Mouse (Mus musculus) kidney, postnatal 0 days (tissue): ENCODE data around the gene H2afb1. TPM values are rescaled to one million over a fixed set of nuclear protein-coding genes. Genes with fewer than 3 reads are reported as not detected.
"Not testable (repeated sequence)": the region's sequence is repeated elsewhere in the genome, so short reads cannot be mapped to it uniquely, and the experiment has no call there.

Experiments used
- ATAC-seq: fragments of 200-750 bp; cut with Nextera tagmentation; replicated peaks from 2 replicates; pipeline ENCODE4 v1.8.0; 2017; ENCODE audit warnings: low read depth, moderate number of reproducible peaks, moderate TSS enrichment, moderate library complexity; ENCODE audit not compliant: low FRiP score
- DNase-seq: peaks from one replicate; pipeline ENCODE4 v3.0.0-alpha.2; 2016; ENCODE audit warnings: low spot score
- H3K27ac ChIP-seq: fragments of 300-500 bp; sonication (generic); 2 replicates; pipeline ENCODE4 v1.5.1; 2014; ENCODE audit warnings: mild to moderate bottlenecking
- H3K27me3 ChIP-seq: fragments of 300-500 bp; sonication (generic); 2 replicates; pipeline ENCODE4 v1.6.1; 2014; ENCODE audit warnings: low read length, mixed read lengths; ENCODE audit not compliant: insufficient read depth
- H3K36me3 ChIP-seq: fragments of 300-500 bp; sonication (generic); 2 replicates; pipeline ENCODE4 v1.6.1; 2014; ENCODE audit warnings: low read length, mixed read lengths; ENCODE audit not compliant: insufficient read depth
- H3K4me1 ChIP-seq: fragments of 300-500 bp; sonication (generic); replicated peaks from 2 replicates; pipeline ENCODE4 v1.6.1; 2014; ENCODE audit warnings: antibody characterized with exemption, low read length, mixed read lengths; ENCODE audit not compliant: insufficient read depth
- H3K4me2 ChIP-seq: fragments of 300-500 bp; sonication (generic); 2 replicates; pipeline ENCODE4 v1.6.1; 2014; ENCODE audit warnings: mild to moderate bottlenecking, low read length, moderate library complexity, mixed read lengths
- H3K4me3 ChIP-seq: fragments of 300-500 bp; sonication (generic); replicated peaks from 2 replicates; pipeline ENCODE4 v1.5.1; 2014; ENCODE audit warnings: low read depth, low read length
- H3K9ac ChIP-seq: fragments of 300-500 bp; sonication (generic); 2 replicates; pipeline ENCODE4 v1.6.1; 2014; ENCODE audit warnings: low read depth, low read length
- H3K9me3 ChIP-seq: fragments of 300-500 bp; sonication (generic); replicated peaks from 2 replicates; pipeline ENCODE4 v1.6.1; 2016; ENCODE audit warnings: low read length, inconsistent platforms, mixed read lengths
- CTCF ChIP-seq: IDR thresholded peaks from 2 replicates; pipeline ENCODE4 v1.5.1; 2016; ENCODE audit warnings: antibody characterized with exemption, low read depth, mild to moderate bottlenecking, moderate library complexity
- WGBS: fragments of 180-500 bp; shearing (Covaris S2); extraction: QIAGEN DNeasy Blood & Tissue Kit; methylation state at CpG from one replicate; pipeline ENCODE4 v1.1.7; 2014; 5-methylcytosine and 5-hydroxymethylcytosine counted together
- polyA plus RNA-seq: library from polyadenylated mRNA; unstranded; fragments of >200 nt; fragmentation: Nextera tagmentation; extraction: Ambion mirVana; gene quantifications from 2 replicates; pipeline ENCODE4 v1.2.1, GENCODE M21; 2015

H2afb1 gene
- not detected in 2 replicates for polyA plus RNA-seq

DNA sequence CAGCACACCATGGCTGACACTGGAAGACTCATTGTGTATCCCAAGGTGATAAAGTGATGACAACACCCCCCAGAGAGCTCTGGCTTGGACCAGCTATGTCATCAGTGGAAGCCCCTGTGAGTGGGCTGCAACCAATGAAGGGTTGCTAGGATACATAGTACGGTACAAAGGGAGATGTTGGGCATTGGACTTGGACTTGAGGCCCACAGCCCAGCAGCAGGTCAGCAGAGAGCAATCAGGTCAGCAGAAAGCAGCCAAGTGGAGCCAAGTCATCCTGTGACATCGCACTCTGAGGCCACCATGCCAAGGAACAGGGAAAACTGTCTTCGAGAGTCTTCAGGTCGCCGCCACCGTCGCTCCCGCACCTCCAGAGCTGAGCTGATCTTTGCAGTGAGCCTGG, at the start of gene H2afb1:
TSS of gene H2afb1 (plus strand) at position 301 of the 400 bp plus-strand sequence.
- not testable (repeated sequence) for H3K27ac ChIP-seq, H3K36me3 ChIP-seq, H3K9ac ChIP-seq, H3K4me2 ChIP-seq, H3K9me3 ChIP-seq, H3K27me3 ChIP-seq, H3K4me3 ChIP-seq, DNase-seq, ATAC-seq, H3K4me1 ChIP-seq
- 93% methylated on average over 7 of the region's 8 CpGs for WGBS

- no peaks in the 10 kb centered on the region for H3K27me3 ChIP-seq
- H3K4me1 ChIP-seq = no peaks in the 10 kb centered on the region
- TF ChIP-seq CTCF = no peak
- no peak overlapping the region for H3K4me2 ChIP-seq
- no peak for ATAC-seq
- H3K36me3 ChIP-seq = no peaks in the 10 kb centered on the region
- WGBS = 80% methylated on average over 2 of the region's 2 CpGs
- H3K27ac ChIP-seq = no peak overlapping the region
- H3K9ac ChIP-seq = no peak overlapping the region
- no peaks in the 10 kb centered on the region for H3K9me3 ChIP-seq
- H3K4me3 ChIP-seq = no peak overlapping the region
- DNase-seq = no peak
Observed at GRCm38 (mm10) chrX:117036085-117036484, 21.5 kb downstream of the H2afb1 start.
